Mouse (Mus musculus): ENCODE results near the gene Stat5a. TPM values are rescaled to one million over a fixed set of nuclear protein-coding genes. Genes with fewer than 3 reads are reported as not detected.

The Stat5a gene
- 46.0 and 63.9 TPM in 2 replicates for polyA plus RNA-seq (2012; rRNA removed; ENCODE audit: low replicate concordance)

GRCm38 (mm10) chr11:100858935-100859578 lies at the start of gene Stat5a:
Stat5a (plus strand) TSS chr11:100859351.

GRCm38 (mm10) chr11:100850038-100850777 lies 8.9 kb upstream of the Stat5a start, which contains the start of gene Stat5b:
Stat5b (minus strand) TSS chr11:100850724.

Other genes starting within 250 kb of the Stat5a start
- gene Nkiras2, start 240.1 kb upstream of the Stat5a start, polyA plus RNA-seq (2012; rRNA removed; ENCODE audit: low replicate concordance) = 78.7 and 99.3 TPM in 2 replicates
- 40.7 and 54.1 TPM in 2 replicates for gene Dnajc7, start 239.2 kb upstream of the Stat5a start, polyA plus RNA-seq (2012; rRNA removed; ENCODE audit: low replicate concordance)
- gene Zfp385c, start 166.9 kb upstream of the Stat5a start, polyA plus RNA-seq (2012; rRNA removed; ENCODE audit: low replicate concordance) = 0.52 and 2.2 TPM in 2 replicates
- 11.7 and 17.3 TPM in 2 replicates for gene Dhx58, start 155.1 kb upstream of the Stat5a start, polyA plus RNA-seq (2012; rRNA removed; ENCODE audit: low replicate concordance)
- gene Kat2a, start 146.9 kb upstream of the Stat5a start, polyA plus RNA-seq (2012; rRNA removed; ENCODE audit: low replicate concordance) = 37.3 and 71.8 TPM in 2 replicates
- gene Hspb9, start 145.5 kb upstream of the Stat5a start, polyA plus RNA-seq (2012; rRNA removed; ENCODE audit: low replicate concordance) = not detected in 2 replicates
- 253 and 307 TPM in 2 replicates for gene Rab5c, start 121.1 kb upstream of the Stat5a start, polyA plus RNA-seq (2012; rRNA removed; ENCODE audit: low replicate concordance)
- gene Kcnh4, start 99.4 kb upstream of the Stat5a start, polyA plus RNA-seq (2012; rRNA removed; ENCODE audit: low replicate concordance) = 0.39 and 1.0 TPM in 2 replicates
- gene Hcrt, start 96.4 kb upstream of the Stat5a start, polyA plus RNA-seq (2012; rRNA removed; ENCODE audit: low replicate concordance) = not detected in 2 replicates
- 18.3 and 26.9 TPM in 2 replicates for gene Ghdc, start 88.4 kb upstream of the Stat5a start, polyA plus RNA-seq (2012; rRNA removed; ENCODE audit: low replicate concordance)
- 35.6 and 42.3 TPM in 2 replicates for gene Stat5b, start 8.6 kb upstream of the Stat5a start, polyA plus RNA-seq (2012; rRNA removed; ENCODE audit: low replicate concordance)
- gene Stat3, start 80.2 kb downstream of the Stat5a start, polyA plus RNA-seq (2012; rRNA removed; ENCODE audit: low replicate concordance) = 102 and 167 TPM in 2 replicates
- 320 and 538 TPM in 2 replicates for gene Cavin1, start 111.5 kb downstream of the Stat5a start, polyA plus RNA-seq (2012; rRNA removed; ENCODE audit: low replicate concordance)
- gene Atp6v0a1, start 150.1 kb downstream of the Stat5a start, polyA plus RNA-seq (2012; rRNA removed; ENCODE audit: low replicate concordance) = 83.8 and 142 TPM in 2 replicates
- 48.5 and 52.4 TPM in 2 replicates for gene Naglu, start 210.7 kb downstream of the Stat5a start, polyA plus RNA-seq (2012; rRNA removed; ENCODE audit: low replicate concordance)
- 0.33 and 0.55 TPM in 2 replicates for gene Hsd17b1, start 219.1 kb downstream of the Stat5a start, polyA plus RNA-seq (2012; rRNA removed; ENCODE audit: low replicate concordance)
- gene Coasy, start 223.2 kb downstream of the Stat5a start, polyA plus RNA-seq (2012; rRNA removed; ENCODE audit: low replicate concordance) = 96.2 and 105 TPM in 2 replicates
- gene Mlx, start 227.9 kb downstream of the Stat5a start, polyA plus RNA-seq (2012; rRNA removed; ENCODE audit: low replicate concordance) = 59.2 and 60.4 TPM in 2 replicates
- 0.95 and 3.9 TPM in 2 replicates for gene Psmc3ip, start 236.1 kb downstream of the Stat5a start, polyA plus RNA-seq (2012; rRNA removed; ENCODE audit: low replicate concordance)